Mouse (Mus musculus): ENCODE measurements at regions not wholly inside any gene's neighbourhood (a gene's known extent, or its start where the extent isn't known, plus 50 kb on each side); places are given as distances from the start of the nearest gene placed in this dataset.

DNA sequence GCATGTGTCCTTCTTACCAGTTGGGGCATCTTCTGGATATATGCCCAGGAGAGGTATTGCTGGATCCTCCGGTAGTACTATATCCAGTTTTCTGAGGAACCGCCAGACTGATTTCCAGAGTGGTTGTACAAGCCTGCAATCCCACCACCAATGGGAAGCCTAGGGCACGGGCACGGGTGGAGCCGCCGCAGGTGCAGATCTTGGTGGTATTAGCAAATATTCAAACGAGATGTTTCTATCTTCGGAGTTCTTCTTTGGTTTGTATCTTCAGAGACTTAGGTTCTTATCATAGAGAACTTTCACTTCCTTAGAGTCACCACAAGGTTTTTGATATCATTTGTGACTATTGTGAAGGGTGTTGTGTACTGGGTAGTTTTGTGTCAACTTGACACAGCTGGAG, 103.1 kb downstream of the Btbd35f12 start:
- DNase-seq (ENCODE audit: low spot score in 2 of 2), result peak; percentile 25 to 44

Measured in gastrocnemius, postnatal 4 days (tissue).